Comparison of ENCODE assay signal across 15 mouse cellular contexts in genomic region chr6:6552006-6552405, GRCm38 (mm10).
"Had no signal": no experiment of that assay in that cellular context is flagged by ENCODE, and none has a peak within 500 bp of the region (broad histone marks: within the 10 kb centered on the region; RNA-seq: fewer than 3 reads in every experiment).

No protein-coding gene starts in this region.

- H3K4me2 ChIP-seq: lung, embryonic 14.5 days; midbrain, embryonic 11.5 days; midbrain, embryonic 13.5 days; midbrain, embryonic 15.5 days; neural tube, embryonic 13.5 days; stomach, embryonic 15.5 days had no signal

- H3K27me3 ChIP-seq: midbrain, embryonic 13.5 days; midbrain, embryonic 15.5 days; neural tube, embryonic 13.5 days; stomach, embryonic 15.5 days had no signal

- H3K4me1 ChIP-seq: midbrain, embryonic 13.5 days; midbrain, embryonic 15.5 days; neural tube, embryonic 13.5 days; stomach, embryonic 15.5 days had no signal

- H3K27ac ChIP-seq: liver, embryonic 14.5 days; midbrain, embryonic 13.5 days; midbrain, embryonic 15.5 days; neural tube, embryonic 13.5 days; stomach, embryonic 15.5 days; stomach, postnatal 0 days had no signal

- ATAC-seq: midbrain, embryonic 13.5 days; midbrain, embryonic 15.5 days had no signal

- H3K9ac ChIP-seq: liver, embryonic 14.5 days; lung, embryonic 14.5 days; midbrain, embryonic 13.5 days; midbrain, embryonic 15.5 days; neural tube, embryonic 13.5 days; stomach, embryonic 15.5 days had no signal

- H3K9me3 ChIP-seq: midbrain, embryonic 13.5 days; midbrain, embryonic 15.5 days; neural tube, embryonic 13.5 days; stomach, embryonic 15.5 days had no signal

- H3K4me3 ChIP-seq: midbrain, embryonic 13.5 days; midbrain, embryonic 15.5 days; neural tube, embryonic 13.5 days; stomach, embryonic 15.5 days had no signal

- DNase-seq: lung, adult 18-20 months; lung, embryonic 14.5 days; lung, postnatal 10 days; lung, postnatal 4 days; right cerebral cortex, postnatal 14 days; thymus, adult 2 months; thymus, postnatal 25 days; thymus, postnatal 4 days had no signal
